Mouse (Mus musculus) heart, adult 11 months (tissue): ENCODE data around the gene 4930524B15Rik.

ENCODE experiments used
- DNase-seq: peaks from one replicate; pipeline ENCODE4 v3.0.0; 2022

The 4930524B15Rik gene

GRCm38 (mm10) chr11:31965256-31966134, at the start of gene 4930524B15Rik:
TSS of gene 4930524B15Rik (plus strand) at chr11:31965592.
- DNase-seq, result peak; percentile 92

GRCm38 (mm10) chr11:31917769-31918168, 47.6 kb upstream of the 4930524B15Rik start:
- DNase-seq, result no peak

DNA sequence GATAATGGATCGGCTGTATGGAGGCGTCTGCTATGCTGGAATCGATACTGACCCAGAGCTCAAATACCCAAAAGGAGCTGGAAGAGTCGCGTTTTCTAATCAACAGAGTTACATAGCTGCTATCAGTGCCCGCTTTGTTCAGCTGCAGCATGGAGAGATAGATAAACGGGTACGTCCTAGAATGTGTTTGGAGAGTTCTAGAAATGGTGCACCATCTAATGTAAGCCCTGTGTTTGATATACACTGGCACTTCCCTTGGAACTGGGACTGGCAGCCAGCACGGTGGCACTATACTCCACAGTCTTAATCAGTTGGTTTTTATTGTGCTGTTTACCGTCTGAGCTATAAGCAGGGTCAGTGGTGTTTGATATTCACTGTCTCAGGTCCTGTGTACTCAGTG, 35.3 kb upstream of the 4930524B15Rik start:
- DNase-seq, result no peak

DNA sequence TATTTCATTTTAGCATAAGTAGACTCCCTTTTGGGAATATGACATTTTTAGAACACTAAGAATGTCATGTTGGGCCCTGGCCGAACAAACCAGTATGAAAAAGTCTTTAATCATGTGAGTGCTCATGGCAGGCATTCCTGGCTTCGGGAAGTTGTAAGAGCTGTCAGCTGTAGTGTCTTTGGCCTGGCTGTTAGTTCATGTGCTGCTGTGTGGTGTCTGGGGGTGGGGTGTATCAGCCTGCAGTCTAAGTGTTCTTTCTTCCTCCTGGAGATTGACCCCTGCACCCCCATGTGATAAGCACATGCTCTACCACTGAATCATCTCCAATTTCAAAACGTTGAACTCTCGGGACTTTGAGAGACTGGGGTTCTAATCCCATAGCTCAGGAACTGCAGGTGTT, 29.7 kb upstream of the 4930524B15Rik start:
- peak; percentile 96 for DNase-seq

GRCm38 (mm10) chr11:31936910-31937525, 28.4 kb upstream of the 4930524B15Rik start:
- DNase-seq, result peak; percentile 68

GRCm38 (mm10) chr11:31940898-31941639, 24.3 kb upstream of the 4930524B15Rik start:
- no peak for DNase-seq

GRCm38 (mm10) chr11:31941640-31942638, 23.5 kb upstream of the 4930524B15Rik start:
- no peak for DNase-seq

DNA sequence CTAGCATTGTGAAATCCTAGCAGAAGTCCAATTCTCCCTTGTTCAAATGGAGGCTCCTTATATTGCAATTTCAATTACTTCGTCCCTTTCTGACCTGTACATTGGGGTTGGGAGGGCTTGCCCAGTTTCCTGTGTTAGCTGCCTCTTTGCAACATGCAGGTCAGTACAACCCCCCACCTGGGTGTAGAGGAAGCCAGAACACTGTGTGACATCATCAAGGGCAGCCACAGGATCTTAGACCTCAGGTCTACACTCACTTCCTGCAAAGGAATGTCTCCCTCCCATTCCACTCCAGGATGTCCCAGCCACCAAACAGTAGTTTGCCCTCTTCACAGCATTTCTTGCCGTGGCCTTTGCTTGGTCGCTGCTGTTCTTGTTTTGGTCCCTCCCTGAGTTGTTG, 19.9 kb upstream of the 4930524B15Rik start:
- no peak for DNase-seq

DNA sequence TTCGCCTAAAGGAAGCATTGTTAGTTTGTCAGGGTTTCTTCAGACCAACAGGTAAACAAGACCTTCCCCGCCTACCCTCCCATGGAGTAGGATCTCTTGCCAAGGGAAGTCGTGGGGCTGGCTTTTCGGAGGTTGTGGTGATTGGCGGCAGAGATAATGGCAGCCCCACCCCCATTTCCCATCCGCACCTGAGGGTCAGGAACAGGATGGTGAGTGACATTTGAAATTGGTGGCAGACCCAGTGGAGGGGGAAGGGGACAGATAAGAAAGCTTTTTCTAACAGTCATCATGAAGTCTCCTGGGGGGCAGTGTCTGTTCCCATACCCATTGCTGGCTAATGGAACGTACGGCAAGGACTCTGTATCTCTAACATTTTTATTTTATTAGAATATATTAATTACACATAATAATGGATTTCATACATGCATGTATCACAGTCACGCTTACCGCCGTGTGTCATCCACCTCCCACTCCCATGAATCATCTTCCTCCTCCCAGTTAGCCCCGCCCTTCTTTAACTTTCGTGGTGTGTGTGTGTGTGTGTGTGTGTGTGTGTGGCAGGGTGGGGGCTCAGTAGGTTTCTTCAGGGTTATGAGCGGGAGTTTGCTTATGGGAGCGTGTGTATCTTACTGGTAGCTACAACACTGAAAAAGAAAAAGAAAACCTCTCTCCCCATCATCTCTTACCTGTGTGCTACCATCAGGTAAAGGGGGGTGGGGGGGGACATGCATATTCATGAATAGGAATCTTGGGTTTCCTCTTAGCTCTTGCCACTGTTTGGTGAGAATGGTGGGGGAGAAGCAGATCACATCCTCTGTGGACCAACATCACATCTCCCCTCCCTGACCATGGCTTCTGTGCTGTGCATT, 16.7 kb upstream of the 4930524B15Rik start:
- DNase-seq, result peak; percentile 86

- peak; percentile 91 for DNase-seq
These were observed 16.0 kb upstream of the 4930524B15Rik start for GRCm38 (mm10) chr11:31949331-31949785.

DNA sequence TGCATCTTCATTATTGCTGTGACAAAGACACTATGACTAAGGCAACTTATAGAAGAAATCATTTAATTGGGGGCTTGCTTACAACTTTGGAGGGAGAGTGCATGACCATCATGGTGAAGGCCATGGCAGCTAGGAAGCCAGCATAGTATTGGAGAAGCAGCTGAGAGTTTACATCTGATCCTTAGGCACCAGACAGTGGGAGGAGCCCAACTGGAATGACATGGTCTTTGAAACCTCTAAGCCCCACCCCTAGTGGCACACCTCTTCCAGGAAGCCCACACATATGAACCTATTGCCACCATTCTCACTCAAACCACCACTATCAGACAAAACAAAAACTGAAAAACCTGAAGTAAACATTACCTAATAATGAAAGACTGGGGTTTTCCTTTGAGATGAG, 5.3 kb upstream of the 4930524B15Rik start:
- DNase-seq, result peak; percentile 56

GRCm38 (mm10) chr11:31963993-31964392, 1.4 kb upstream of the 4930524B15Rik start:
- DNase-seq, result no peak

DNA sequence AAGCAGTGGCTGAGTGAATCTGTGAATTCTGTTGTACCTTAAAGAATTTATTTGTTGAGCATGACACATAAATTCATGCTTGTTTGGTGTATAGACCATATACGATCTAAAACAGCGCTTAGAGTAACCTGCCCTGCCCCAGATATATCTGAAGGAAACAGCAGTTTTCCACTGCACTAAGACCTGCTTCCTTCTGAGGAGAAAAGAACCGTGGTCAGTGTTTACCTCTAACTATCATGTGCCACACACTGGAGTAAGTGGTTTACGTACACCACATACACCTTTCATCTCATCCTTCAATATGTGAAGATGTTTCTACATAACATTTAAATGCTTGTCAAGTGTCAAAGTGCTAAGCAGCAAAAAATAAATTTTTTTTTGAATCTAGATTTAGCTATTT, 8.7 kb downstream of the 4930524B15Rik start:
- DNase-seq, result peak; percentile 11

GRCm38 (mm10) chr11:31974826-31975225, 9.4 kb downstream of the 4930524B15Rik start:
- DNase-seq, result peak; percentile 37

- DNase-seq, result peak; percentile 41
These were observed 10.3 kb downstream of the 4930524B15Rik start for GRCm38 (mm10) chr11:31975678-31976077.

DNA sequence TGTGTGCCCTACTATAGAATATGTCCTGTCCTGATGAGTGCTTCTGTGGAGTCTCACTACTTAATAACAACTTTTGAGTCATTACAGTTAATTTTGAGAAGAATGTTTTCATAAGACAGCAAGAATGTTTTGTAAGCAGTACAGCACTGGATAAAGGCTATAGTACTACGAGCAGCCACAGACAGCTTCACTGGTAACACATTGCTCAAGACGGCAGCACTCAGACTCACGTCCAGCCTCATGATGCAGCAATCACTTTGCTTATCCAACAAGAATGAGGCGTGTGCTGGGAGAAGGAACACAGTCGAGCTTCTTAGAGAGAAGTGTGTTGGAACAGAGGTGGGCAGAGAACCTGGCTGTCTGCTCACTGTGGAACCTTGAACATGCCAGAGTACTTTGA, 10.7 kb downstream of the 4930524B15Rik start:
- DNase-seq, result peak; percentile 34

- peak; percentile 46 for DNase-seq
These were observed 14.7 kb downstream of the 4930524B15Rik start for GRCm38 (mm10) chr11:31980089-31980488.

DNA sequence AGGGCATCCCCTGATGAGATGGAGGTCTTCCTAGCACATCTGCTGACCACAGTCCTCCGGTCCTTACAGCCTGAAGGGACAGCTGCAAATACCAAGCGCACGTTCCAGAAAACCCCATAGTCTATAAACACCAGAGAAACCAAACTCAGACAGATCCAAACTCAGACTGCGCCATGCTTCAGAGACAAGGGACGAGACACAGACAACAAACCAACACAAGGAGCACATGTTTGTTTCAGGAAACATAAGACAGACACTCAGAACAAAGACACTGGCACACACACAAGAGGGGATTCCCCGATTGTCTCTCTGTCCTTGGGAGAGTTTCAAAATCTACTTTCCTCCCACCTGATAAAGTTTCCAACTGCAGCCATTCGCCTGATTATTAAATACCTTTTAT, 16.4 kb downstream of the 4930524B15Rik start:
- DNase-seq, result peak; percentile 83

DNA sequence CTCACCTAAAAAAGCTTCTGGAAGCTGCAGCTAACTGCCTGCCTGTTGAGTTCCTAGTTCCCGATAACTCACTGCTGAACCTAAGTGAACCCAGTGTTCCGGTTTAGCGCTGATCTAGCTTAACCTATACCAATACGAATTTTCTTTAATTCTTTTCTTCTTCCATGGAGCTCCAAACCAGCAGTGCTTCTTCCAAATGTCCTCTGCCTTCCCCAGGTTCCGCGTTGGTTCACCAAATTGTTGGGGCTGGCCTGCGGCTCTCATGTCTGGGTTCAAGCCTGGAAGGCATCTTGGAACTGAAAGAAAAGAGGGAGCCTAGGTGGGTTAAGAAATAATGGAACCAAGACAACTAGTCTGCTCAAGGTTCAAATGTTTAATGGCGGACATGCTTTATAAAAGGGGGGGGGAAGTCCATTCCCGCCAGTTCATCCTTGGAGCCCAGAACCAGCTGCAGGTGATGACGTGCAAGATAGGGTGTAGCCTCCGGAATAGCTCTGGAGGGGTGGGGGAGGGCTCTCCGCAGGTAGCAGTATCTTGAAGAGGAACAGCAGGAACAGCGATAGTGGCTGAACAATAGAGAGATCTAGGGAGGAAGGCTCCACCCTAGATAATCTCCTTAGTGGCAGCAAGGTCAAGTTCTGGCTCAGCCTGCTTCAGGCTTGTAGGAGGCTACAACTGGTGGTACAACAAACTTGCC, 17.0 kb downstream of the 4930524B15Rik start:
- peak; percentile 63 for DNase-seq

- peak; percentile 5 for DNase-seq
These were observed 17.9 kb downstream of the 4930524B15Rik start for GRCm38 (mm10) chr11:31983249-31983648.
